Mouse (Mus musculus) stomach, postnatal 0 days (tissue): Measurements from ENCODE around the gene Pde4b. TPM values are rescaled to one million over a fixed set of nuclear protein-coding genes. Genes with fewer than 3 reads are reported as not detected.
"Not testable (repeated sequence)": the region's sequence is repeated elsewhere in the genome, so short reads cannot be mapped to it uniquely, and the experiment has no call there.

Experiments used
- ATAC-seq: fragments of 200-750 bp; cut with Nextera tagmentation; 2 replicates; pipeline ENCODE4 v1.8.0; 2017; ENCODE audit not compliant: low FRiP score, low TSS enrichment
- DNase-seq: peaks from one replicate; pipeline ENCODE4 v3.0.0-alpha.2; 2016; ENCODE audit warnings: low spot score
- H3K27ac ChIP-seq: fragments of 300-500 bp; sonication (generic); replicated peaks from 2 replicates; pipeline ENCODE4 v1.5.1; 2014; ENCODE audit warnings: mild to moderate bottlenecking, control low read depth
- H3K27me3 ChIP-seq: fragments of 300-500 bp; sonication (generic); 2 replicates; pipeline ENCODE4 v1.6.1; 2014; ENCODE audit warnings: low read length; ENCODE audit not compliant: control insufficient read depth, insufficient read depth
- H3K36me3 ChIP-seq: fragments of 300-500 bp; sonication (generic); 2 replicates; pipeline ENCODE4 v1.6.1; 2014; ENCODE audit warnings: low read length, mixed read lengths; ENCODE audit not compliant: control insufficient read depth, insufficient read depth
- H3K4me1 ChIP-seq: fragments of 300-500 bp; sonication (generic); replicated peaks from 2 replicates; pipeline ENCODE4 v1.6.1; 2014; ENCODE audit warnings: antibody characterized with exemption; ENCODE audit not compliant: control insufficient read depth, insufficient read depth
- H3K4me2 ChIP-seq: fragments of 300-500 bp; sonication (generic); replicated peaks from 2 replicates; pipeline ENCODE4 v1.6.1; 2014; ENCODE audit warnings: low read depth, mild to moderate bottlenecking, control low read depth, moderate library complexity
- H3K4me3 ChIP-seq: fragments of 300-500 bp; sonication (generic); 2 replicates; pipeline ENCODE4 v1.5.1; 2014; ENCODE audit warnings: low read depth, low read length, control low read depth
- H3K9ac ChIP-seq: fragments of 300-500 bp; sonication (generic); 2 replicates; pipeline ENCODE4 v1.6.1; 2014; ENCODE audit warnings: mild to moderate bottlenecking, low read length, control low read depth, mixed read lengths
- H3K9me3 ChIP-seq: fragments of 300-500 bp; sonication (generic); 2 replicates; pipeline ENCODE4 v1.6.1; 2016; ENCODE audit warnings: low read length; ENCODE audit not compliant: control insufficient read depth
- CTCF ChIP-seq: IDR thresholded peaks from 2 replicates; pipeline ENCODE4 v1.5.1; 2016; ENCODE audit warnings: antibody characterized with exemption, low read depth, mild to moderate bottlenecking, moderate library complexity
- EP300 ChIP-seq: optimal IDR thresholded peaks from 2 replicates; pipeline ENCODE3; 2016; ENCODE audit warnings: antibody characterized with exemption
- WGBS: fragments of 180-500 bp; shearing (Covaris S2); extraction: QIAGEN DNeasy Blood & Tissue Kit; methylation state at CpG from one replicate; pipeline ENCODE4 v1.1.7; 2014; 5-methylcytosine and 5-hydroxymethylcytosine counted together
- polyA plus RNA-seq: library from polyadenylated mRNA; unstranded; fragments of >200 nt; fragmentation: Nextera tagmentation; extraction: Ambion mirVana; gene quantifications from 2 replicates; pipeline ENCODE4 v1.2.1, GENCODE M21; 2015

The Pde4b gene
- 9.1 and 10.9 TPM in 2 replicates for polyA plus RNA-seq

DNA sequence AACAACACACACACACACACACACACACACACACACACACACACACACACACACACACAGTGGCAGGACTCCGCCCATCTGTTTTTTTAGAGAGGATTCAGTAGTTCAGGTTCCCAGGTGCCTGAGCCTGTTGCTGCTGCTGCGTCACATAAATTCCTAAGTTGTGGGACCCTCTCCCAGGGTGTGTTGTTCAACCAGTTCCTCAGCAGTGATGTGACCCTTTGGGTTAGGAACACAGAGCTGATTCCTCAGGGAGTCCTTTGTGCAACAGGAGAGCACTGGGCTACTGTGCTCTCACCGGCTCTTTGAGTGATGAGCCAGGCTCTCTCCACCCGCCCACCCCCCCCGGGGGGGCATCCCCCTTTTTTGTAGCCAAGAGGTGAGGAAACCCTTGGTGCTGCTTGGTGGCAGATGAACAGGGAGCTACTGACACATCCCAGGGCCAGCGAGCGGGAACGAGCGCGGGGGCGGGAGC is at the start of gene Pde4b:
TSS of gene Pde4b (plus strand) at position 453 of the 475 bp plus-strand sequence.
- Histone ChIP-seq H3K9ac (0 out of 2 replicates have a peak within 1 kb of the TSS, but pooled peaks have one; percentile 27), H3K4me2 (peak within 1 kb of the TSS; percentile 80), H3K9me3 (no peaks in the 10 kb centered on the region), H3K36me3 (no peaks in the 10 kb centered on the region), H3K4me1 (no peaks in the 10 kb centered on the region), H3K27me3 (peaks cover 9% of the 10 kb centered on the region; the same call in 1 of the 2 replicates), H3K4me3 (peak within 1 kb of the TSS; percentile 47), H3K27ac (no peak within 1 kb of the TSS)
- WGBS, result 8% methylated on average over 11 of the region's 11 CpGs
- no peak for ATAC-seq
- TF ChIP-seq EP300 (no peak), CTCF (no peak)
- DNase-seq, result no peak

DNA sequence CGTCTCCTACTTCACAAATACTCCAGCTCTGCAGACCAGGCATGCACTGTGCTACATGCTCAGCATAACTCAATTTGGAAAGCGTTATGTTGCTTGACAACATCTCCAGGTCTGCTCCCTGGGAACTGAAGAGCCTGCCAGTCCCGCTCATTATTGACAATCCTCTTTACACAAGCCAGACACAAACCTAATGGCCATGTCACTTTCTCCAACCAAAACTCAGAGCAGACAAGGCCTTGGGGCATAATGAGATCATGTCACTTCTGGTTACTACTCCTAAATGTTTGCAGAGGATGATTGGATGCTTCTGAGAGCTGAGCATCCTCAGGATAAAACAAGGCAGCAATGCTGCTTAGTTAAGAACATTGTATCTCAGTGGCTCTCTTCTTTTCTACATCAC is 47.2 kb upstream of the Pde4b start:
- no peak overlapping the region for H3K4me2 ChIP-seq
- no peak for DNase-seq
- 69% methylated on average over 3 of the region's 3 CpGs for WGBS
- TF ChIP-seq EP300, result no peak
- TF ChIP-seq CTCF, result no peak
- H3K27ac ChIP-seq, result no peak overlapping the region
- no peaks in the 10 kb centered on the region for H3K4me1 ChIP-seq
- ATAC-seq, result no peak
- no peak overlapping the region for H3K4me3 ChIP-seq
- no peak overlapping the region for H3K9ac ChIP-seq
- H3K27me3 ChIP-seq, result no peaks in the 10 kb centered on the region
- no peaks in the 10 kb centered on the region for H3K9me3 ChIP-seq
- H3K36me3 ChIP-seq, result no peaks in the 10 kb centered on the region

DNA sequence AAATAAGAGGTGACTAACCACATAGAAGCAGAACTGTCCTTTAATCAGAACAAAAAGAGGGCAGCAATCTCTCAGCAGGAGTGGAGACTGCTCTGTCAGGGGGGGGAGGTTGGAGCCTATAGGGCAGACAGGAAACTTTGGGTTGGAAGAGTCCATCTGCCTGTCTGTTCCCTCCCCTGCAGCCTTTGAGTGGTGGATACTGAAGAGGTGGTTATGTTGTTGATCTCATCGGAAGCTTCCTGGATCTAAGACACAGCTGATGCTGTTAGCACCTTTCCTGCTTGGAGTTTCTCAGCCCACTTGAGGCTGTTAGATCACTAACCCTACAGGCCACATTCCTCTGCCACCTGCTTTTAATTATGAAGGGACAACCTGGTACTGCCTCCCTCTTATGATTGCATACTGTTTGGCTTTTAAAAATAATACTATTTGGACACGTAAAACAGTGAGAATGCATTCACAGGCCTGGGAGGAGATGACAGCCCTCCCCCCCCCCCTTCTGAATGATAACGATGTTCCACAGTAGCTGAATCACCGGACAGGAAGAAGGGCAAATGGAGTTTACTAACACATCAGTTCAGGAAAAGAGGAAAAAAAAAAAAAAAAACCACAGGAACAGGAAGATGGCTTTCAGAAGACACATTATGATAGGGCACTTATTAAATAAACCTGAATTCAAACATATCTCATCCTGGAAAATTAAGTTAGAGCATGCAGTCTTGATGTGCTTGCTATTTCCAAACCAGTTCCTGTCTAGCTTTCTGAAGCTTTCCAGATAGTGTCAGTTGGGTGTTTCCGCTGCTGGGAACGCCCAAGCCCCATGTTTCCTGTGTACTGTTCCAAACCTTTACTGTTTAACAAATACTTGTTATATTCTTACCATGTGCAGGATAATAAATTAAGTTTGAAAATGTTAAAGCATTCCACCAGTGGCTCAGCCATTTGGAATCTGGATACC is 41.9 kb upstream of the Pde4b start:
- Histone ChIP-seq H3K27me3 (no peaks in the 10 kb centered on the region), H3K4me1 (no peaks in the 10 kb centered on the region), H3K4me2 (no peak overlapping the region), H3K9ac (no peak overlapping the region), H3K9me3 (no peaks in the 10 kb centered on the region), H3K36me3 (no peaks in the 10 kb centered on the region), H3K4me3 (no peak overlapping the region), H3K27ac (no peak overlapping the region)
- ATAC-seq (no peak), DNase-seq (no peak)
- WGBS, result 51% methylated on average over 6 of the region's 6 CpGs
- no peak for TF ChIP-seq CTCF
- TF ChIP-seq EP300, result no peak

DNA sequence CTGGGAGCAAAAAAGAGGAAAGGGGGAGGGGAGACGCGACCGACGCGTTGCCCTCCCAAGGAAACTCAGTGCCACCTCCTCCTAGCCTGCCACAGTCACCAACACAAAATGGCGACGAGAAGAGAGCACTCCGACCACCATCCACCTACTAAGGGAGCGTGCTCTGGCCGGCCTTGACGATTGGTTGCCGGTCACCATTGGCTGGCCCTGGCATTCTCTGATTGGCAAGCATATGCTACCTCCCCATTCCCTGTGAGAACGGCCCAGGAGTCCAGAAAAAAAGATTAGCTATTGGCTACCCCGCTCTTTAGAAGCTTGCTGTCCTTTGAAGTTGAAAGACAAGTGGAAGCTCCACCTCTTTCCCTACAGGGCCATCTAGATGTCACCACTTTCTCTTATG is 38.0 kb upstream of the Pde4b start:
- H3K27ac ChIP-seq, H3K27me3 ChIP-seq, DNase-seq, H3K9me3 ChIP-seq, H3K4me2 ChIP-seq, H3K4me3 ChIP-seq, H3K9ac ChIP-seq, H3K4me1 ChIP-seq, H3K36me3 ChIP-seq: not testable (repeated sequence)
- 95% methylated on average over 12 of the region's 14 CpGs for WGBS
- peak; percentile 80 for ATAC-seq

DNA sequence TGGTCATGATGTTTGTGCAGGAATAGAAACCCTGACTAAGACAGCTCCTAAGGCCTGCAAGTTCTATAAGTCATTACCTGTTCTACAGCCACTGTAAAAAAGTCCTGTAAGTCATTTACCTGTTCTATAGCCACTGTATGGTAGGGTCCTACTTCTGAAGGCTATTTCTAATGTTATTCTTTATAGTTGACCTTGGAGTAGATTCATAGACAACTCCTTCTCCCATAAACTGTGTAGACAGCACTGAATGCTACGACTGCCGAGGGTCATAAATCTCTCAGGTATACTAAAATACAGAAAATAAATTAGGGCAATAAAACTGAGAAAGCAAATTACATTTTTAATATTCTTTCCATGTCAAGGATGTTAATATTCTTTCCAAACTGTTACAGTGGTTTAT is 26.0 kb upstream of the Pde4b start:
- Histone ChIP-seq H3K36me3 (no peaks in the 10 kb centered on the region), H3K4me1 (no peaks in the 10 kb centered on the region), H3K27me3 (no peaks in the 10 kb centered on the region), H3K27ac (no peak overlapping the region), H3K4me3 (no peak overlapping the region), H3K9ac (no peak overlapping the region), H3K4me2 (no peak overlapping the region), H3K9me3 (no peaks in the 10 kb centered on the region)
- TF ChIP-seq CTCF (no peak), EP300 (no peak)
- no peak for ATAC-seq
- WGBS, result 80% methylated on average over 2 of the region's 2 CpGs
- DNase-seq, result no peak

DNA sequence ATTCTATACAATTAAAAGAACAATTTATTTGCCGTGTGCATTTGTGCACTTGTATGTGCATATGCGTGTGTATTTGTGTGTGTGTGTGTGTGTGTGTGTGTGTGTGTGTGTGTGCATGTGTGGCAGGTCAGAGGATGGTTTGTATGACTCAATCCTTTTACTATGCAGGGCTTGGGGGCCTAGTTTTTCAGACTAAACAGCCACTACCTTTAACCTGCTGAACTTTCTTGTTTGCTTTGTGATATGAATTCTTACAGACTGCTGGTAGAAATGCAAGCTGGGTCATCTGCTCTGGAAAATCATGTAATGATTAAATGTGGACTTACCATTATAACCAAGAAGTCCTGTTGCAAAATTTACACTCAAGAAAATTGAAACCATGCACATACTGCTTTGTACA is 18.0 kb upstream of the Pde4b start:
- DNase-seq (no peak), ATAC-seq (no peak)
- Histone ChIP-seq H3K4me3 (no peak overlapping the region), H3K27me3 (no peaks in the 10 kb centered on the region), H3K4me2 (no peak overlapping the region), H3K9me3 (no peaks in the 10 kb centered on the region), H3K27ac (no peak overlapping the region), H3K36me3 (no peaks in the 10 kb centered on the region), H3K4me1 (no peaks in the 10 kb centered on the region), H3K9ac (no peak overlapping the region)
- 74% methylated on average over 2 of the region's 2 CpGs for WGBS
- TF ChIP-seq EP300 (no peak), CTCF (no peak)
